ENCODE assay signal across 25 mouse cellular contexts in the genomic region with DNA sequence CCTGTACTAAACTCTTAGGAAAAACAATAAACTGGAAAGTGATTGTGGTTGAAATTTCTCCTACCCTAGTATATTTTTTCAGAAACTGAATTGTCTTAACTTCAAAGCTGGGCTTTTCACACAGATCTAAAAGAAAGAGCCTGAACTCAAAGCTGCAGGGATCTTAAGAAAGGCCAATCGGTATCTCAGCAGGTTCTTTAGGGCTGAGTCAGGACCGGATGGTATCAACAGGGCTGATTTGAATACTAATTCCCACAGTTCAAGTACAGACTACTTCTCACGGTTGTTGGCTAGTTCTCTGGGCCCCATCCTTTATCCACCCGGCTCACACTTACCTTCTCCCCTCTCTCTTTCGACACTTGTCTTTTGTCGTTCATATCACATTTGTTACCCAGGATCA. TPM values are rescaled to one million over a fixed set of nuclear protein-coding genes. Genes with fewer than 3 reads are reported as not detected.
DNase-seq lines count a peak whose midpoint lies in the region; TF ChIP-seq lines count a peak whose summit lies in the region.
"Had no signal": no experiment of that assay in that cellular context is flagged by ENCODE, and none has a peak within 500 bp of the region (broad histone marks: within the 10 kb centered on the region; RNA-seq: fewer than 3 reads in every experiment).

No protein-coding gene starts in this region.

- no peak for TF ChIP-seq RAD21 in CH12.LX (IDR thresholded peaks at IDR 0.05; ENCODE audit: low read depth, low read length)

- H3K4me1 ChIP-seq in CH12.LX (ENCODE audit: control insufficient read depth in 1 of 2, insufficient read depth in 2 of 2), result peaks cover 0 to 15% of the 10 kb centered on the region in 2 experiments; a peak in 2 of 4 replicates
- H3K4me1 ChIP-seq: embryonic facial prominence, embryonic 13.5 days; embryonic facial prominence, embryonic 15.5 days had no signal

- TF ChIP-seq CTCF in CH12.LX (conservative IDR thresholded peaks at IDR 0.05 in 1 of 2, IDR thresholded peaks at IDR 0.05 in 1 of 2; ENCODE audit: low read depth in 2 of 2, low read length in 2 of 2), result no peak

- intact Hi-C loops in heart, postnatal 14 days (cut with DNase I), result loop anchor here (2.0 kb wide), 1 partner anchor 74 kb away; no protein-coding TSS in a partner anchor
- intact Hi-C loops in gastrocnemius, postnatal 14 days (cut with DNase I; ENCODE audit: low total_unique reads), result no loop called here

- H3K4me3 ChIP-seq in CH12.LX (replicated peaks in 1 of 3; ENCODE audit: low read depth in 2 of 3, low read length in 2 of 3, poor library complexity in 1 of 3), result no peak overlapping the region
- H3K4me3 ChIP-seq: embryonic facial prominence, embryonic 13.5 days; embryonic facial prominence, embryonic 15.5 days; erythroblast, embryonic 14.5 days; forebrain, embryonic 10.5 days; forebrain, embryonic 12.5 days had no signal

- in situ Hi-C loops in CH12.LX (cut with MboI; ENCODE audit: low pct_ligation_motif_present, low pct_unique_long_range_greater_than_20kb, low sequenced_read_pairs), result loop anchor here (10.0 kb wide), 1 partner anchor 92 kb away; the partner anchor contains the start of gene Rps27l

- TF ChIP-seq POLR2A in CH12.LX (IDR thresholded peaks at IDR 0.05; ENCODE audit: low read depth, low read length), result no peak

- H3K27me3 ChIP-seq in CH12.LX (replicated peaks), result no peaks in the 10 kb centered on the region
- H3K27me3 ChIP-seq: embryonic facial prominence, embryonic 13.5 days; embryonic facial prominence, embryonic 15.5 days; forebrain, embryonic 12.5 days; Patski had no signal

- no peaks in the 10 kb centered on the region for H3K9me3 ChIP-seq in CH12.LX (replicated peaks; ENCODE audit: low read length)
- H3K9me3 ChIP-seq: embryonic facial prominence, embryonic 13.5 days; embryonic facial prominence, embryonic 15.5 days; forebrain, embryonic 10.5 days; forebrain, embryonic 12.5 days; G1E had no signal

- no peak overlapping the region for H3K9ac ChIP-seq in CH12.LX (ENCODE audit: insufficient read depth, low read depth)
- H3K9ac ChIP-seq: embryonic facial prominence, embryonic 13.5 days; embryonic facial prominence, embryonic 15.5 days; forebrain, embryonic 12.5 days had no signal

- H3K36me3 ChIP-seq in CH12.LX (replicated peaks in 1 of 2; ENCODE audit: control insufficient read depth in 1 of 2, insufficient read depth in 1 of 2, low read length in 1 of 2), result peaks cover 3 to 60% of the 10 kb centered on the region in 2 experiments

- DNase-seq in heart, adult 11 months, result peak; percentile 55
- DNase-seq in heart, postnatal 14 days, result no peak
- DNase-seq in CH12.LX (ENCODE audit: extremely low read depth), result peak; percentile 5
- peak; percentile 65 for DNase-seq in R1 (ENCODE audit: low read depth, low spot score)
- no peak for DNase-seq in adrenal gland, adult (ENCODE audit: inconsistent age in 2 of 2, low spot score in 1 of 2)
- DNase-seq in gastrocnemius, postnatal 14 days, result no peak
- DNase-seq: adrenal gland, adult 2 months; adrenal gland, postnatal 10 days; adrenal gland, postnatal 25 days; B cell, adult 2 months; cerebellum, adult 11 months; cerebellum, adult 18-20 months; cerebellum, adult 8-10 months; cerebellum, adult 9-11 months; cerebellum, postnatal 14 days; cerebellum, postnatal 36 days; embryo, embryonic 11 days had no signal

- dilution Hi-C loops in CH12.LX (cut with MboI; ENCODE audit: extremely low pct_ligation_motif_present, extremely low pct_unique_long_range_greater_than_20kb, low sequenced_read_pairs), result no loop called here

- no peak for TF ChIP-seq EP300 in CH12.LX (IDR thresholded peaks at IDR 0.05; ENCODE audit: low read length)

- H3K27ac ChIP-seq in CH12.LX (ENCODE audit: insufficient read depth, low read depth), result no peak overlapping the region
- H3K27ac ChIP-seq: embryonic facial prominence, embryonic 13.5 days; embryonic facial prominence, embryonic 15.5 days; forebrain, embryonic 10.5 days; forebrain, embryonic 12.5 days had no signal

- no peak overlapping the region for H3K4me2 ChIP-seq in CH12.LX (ENCODE audit: insufficient read depth, low read depth, poor library complexity, severe bottlenecking)
- H3K4me2 ChIP-seq: embryonic facial prominence, embryonic 13.5 days; embryonic facial prominence, embryonic 15.5 days; forebrain, embryonic 12.5 days had no signal

- H3K79me2 ChIP-seq in CH12.LX (replicated peaks; ENCODE audit: control insufficient read depth, extremely low read depth, insufficient read depth, poor library complexity, severe bottlenecking), result no peaks in the 10 kb centered on the region

TF ChIP-seq in CH12.LX, 34 proteins besides CTCF, POLR2A, EP300 and RAD21:
- no peak for TF ChIP-seq POLR2AphosphoS2 (IDR thresholded peaks at IDR 0.05; ENCODE audit: low read depth, low read length)
- no peak for TF ChIP-seq ETS1 (conservative IDR thresholded peaks at IDR 0.05; ENCODE audit: low read depth, low read length)
- TF ChIP-seq GABPA (IDR thresholded peaks at IDR 0.05; ENCODE audit: insufficient replicate concordance, low read depth, low read length), result no peak

RNA-seq across cellular contexts. Expression of gene Aph1c, which starts 18.1 kb away (rescaled TPM):
- total RNA-seq in heart, postnatal 14 days (2021), result 1 to 10 TPM; 1.0 to 1.9 TPM
- total RNA-seq in CH12.LX (2012; rRNA removed), result 0.34 and 0.89 TPM in 2 replicates
- 0.07 TPM in 1 of 2 replicates, not detected in the other for total RNA-seq in CH12.LX (2014; rRNA removed)
- 0.10 and 0.53 TPM in 2 replicates for polyA plus RNA-seq in CH12.LX (2012; ENCODE audit: insufficient read length, low read depth)
- total RNA-seq in gastrocnemius, postnatal 14 days (2021), result 1 to 10 TPM in 1 of 2 experiments, under 1 TPM in 1; 0.92 to 1.2 TPM
- polyA plus RNA-seq: erythroblast, embryonic 14.5 days; G1E had no signal

RNA-seq across cellular contexts. Expression of gene Gm10647, which starts 55.8 kb away (rescaled TPM):
- under 1 TPM; 0.15 to 0.36 TPM for total RNA-seq in heart, postnatal 14 days (2021)
- total RNA-seq in CH12.LX (2012; rRNA removed) (not detected in 2 replicates), CH12.LX (2014; rRNA removed) (not detected in 2 replicates)
- not detected in 2 replicates for polyA plus RNA-seq in CH12.LX (2012; ENCODE audit: insufficient read length, low read depth)
- under 1 TPM in 1 of 2 experiments, not detected in 1; 0.21 TPM for total RNA-seq in gastrocnemius, postnatal 14 days (2021)
- polyA plus RNA-seq: activated CD4-positive, CD25-positive, alpha-beta regulatory T cell, adult 4 months; adrenal gland, adult 2 months; erythroblast, embryonic 14.5 days; G1E had no signal

RNA-seq across cellular contexts. Expression of gene Aph1b, which starts 57.3 kb away (rescaled TPM):
- total RNA-seq in heart, postnatal 14 days (2021), result 1 to 10 TPM; 5.8 to 7.0 TPM
- total RNA-seq in CH12.LX (2012; rRNA removed) (0.46 and 0.93 TPM in 2 replicates), CH12.LX (2014; rRNA removed) (0.68 and 0.92 TPM in 2 replicates)
- polyA plus RNA-seq in CH12.LX (2012; ENCODE audit: insufficient read length, low read depth), result 0.23 and 0.91 TPM in 2 replicates
- 1 to 10 TPM; 3.3 to 3.5 TPM for total RNA-seq in gastrocnemius, postnatal 14 days (2021)

Comparison
In these comparisons a context has a peak if more than half of its experiments do, and no peak if none do; other contexts are left out.
1. DNase-seq: peak in heart, adult 11 months (single experiment), CH12.LX (single experiment) and R1 (single experiment); none in heart, postnatal 14 days (0 of 2), adrenal gland, adult (0 of 2) and gastrocnemius, postnatal 14 days (single experiment).